Mouse (Mus musculus) spleen, embryonic (tissue): ENCODE data around the gene P4ha2.

ENCODE experiments used
- CTCF ChIA-PET: fragments of 350-600 bp; sonication (Branson Sonifier 250); formaldehyde crosslinking; loops from one replicate; lab custom pipeline; 2022; lab: Charles Lee

Gene P4ha2

GRCm38 (mm10) chr11:54068520-54069371, 31.1 kb upstream of the P4ha2 start, which contains the start of gene Pdlim4:
Pdlim4 (minus strand) TSS chr11:54069014.
- CTCF ChIA-PET, result no interaction called here

GRCm38 (mm10) chr11:54071726-54072445, 28.0 kb upstream of the P4ha2 start:
- CTCF ChIA-PET, result no interaction called here

GRCm38 (mm10) chr11:54073291-54073690, 26.6 kb upstream of the P4ha2 start:
- CTCF ChIA-PET, result no interaction called here

- CTCF ChIA-PET, result interaction anchor here (0.6 kb wide), 1 partner anchor 183 kb away, joined by 3 read pairs; no protein-coding TSS in a partner anchor
Measured at GRCm38 (mm10) chr11:54075353-54075752, 24.5 kb upstream of the P4ha2 start.

GRCm38 (mm10) chr11:54076101-54076500, 23.8 kb upstream of the P4ha2 start:
- CTCF ChIA-PET, result no interaction called here

GRCm38 (mm10) chr11:54080435-54080834, 19.5 kb upstream of the P4ha2 start:
- CTCF ChIA-PET, result no interaction called here

GRCm38 (mm10) chr11:54082725-54083124, 17.2 kb upstream of the P4ha2 start:
- CTCF ChIA-PET, result no interaction called here

- CTCF ChIA-PET, result no interaction called here
Measured at GRCm38 (mm10) chr11:54084976-54085375, 14.9 kb upstream of the P4ha2 start.

- CTCF ChIA-PET, result no interaction called here
Measured at GRCm38 (mm10) chr11:54085816-54086215, 14.1 kb upstream of the P4ha2 start.

GRCm38 (mm10) chr11:54088253-54088946, 11.5 kb upstream of the P4ha2 start:
- CTCF ChIA-PET, result interaction anchor here (0.7 kb wide), 1 partner anchor 30 kb away, joined by 6 read pairs; no protein-coding TSS in a partner anchor

- CTCF ChIA-PET, result no interaction called here
Measured at GRCm38 (mm10) chr11:54088947-54089317, 11.0 kb upstream of the P4ha2 start.

- CTCF ChIA-PET, result interaction anchor here (0.6 kb wide), 1 partner anchor 35 kb away, joined by 4 read pairs; no protein-coding TSS in a partner anchor
Measured at GRCm38 (mm10) chr11:54090091-54090879, 9.6 kb upstream of the P4ha2 start.

- CTCF ChIA-PET, result no interaction called here
Measured at GRCm38 (mm10) chr11:54091726-54092125, 8.2 kb upstream of the P4ha2 start.

- CTCF ChIA-PET, result no interaction called here
Measured at GRCm38 (mm10) chr11:54092188-54092587, 7.7 kb upstream of the P4ha2 start.

GRCm38 (mm10) chr11:54093000-54093399, 6.9 kb upstream of the P4ha2 start:
- CTCF ChIA-PET, result interaction anchor here (0.7 kb wide), 1 partner anchor 192 kb away, joined by 3 read pairs; no protein-coding TSS in a partner anchor

- CTCF ChIA-PET, result no interaction called here
Measured at GRCm38 (mm10) chr11:54100692-54101591, 1.0 kb downstream of the P4ha2 start.

GRCm38 (mm10) chr11:54101701-54102100, 1.8 kb downstream of the P4ha2 start:
- CTCF ChIA-PET, result no interaction called here

- CTCF ChIA-PET, result no interaction called here
Measured at GRCm38 (mm10) chr11:54102706-54103449, 3.0 kb downstream of the P4ha2 start.

GRCm38 (mm10) chr11:54105011-54105410, 5.1 kb downstream of the P4ha2 start:
- CTCF ChIA-PET, result no interaction called here
